Mouse (Mus musculus): ENCODE results near the gene Amfr. TPM values are rescaled to one million over a fixed set of nuclear protein-coding genes. Genes with fewer than 3 reads are reported as not detected.

Gene Amfr
- 101 and 126 TPM in 2 replicates for total RNA-seq (2012; rRNA removed)
- total RNA-seq (2014; rRNA removed) = 79.9 and 102 TPM in 2 replicates
- polyA plus RNA-seq (2012; ENCODE audit: insufficient read length, low read depth) = 71.0 and 86.7 TPM in 2 replicates

GRCm38 (mm10) chr8:94012013-94012951, at the start of gene Amfr:
Amfr (minus strand) TSS chr8:94012842.
- H3K27ac ChIP-seq (ENCODE audit: insufficient read depth, low read depth) = peak within 1 kb of the TSS; percentile 76
- DNase-seq (ENCODE audit: extremely low read depth) = peak; percentile 44

GRCm38 (mm10) chr8:94057157-94057854, 44.7 kb upstream of the Amfr start:
- dilution Hi-C loops (cut with MboI; ENCODE audit: extremely low pct_ligation_motif_present, extremely low pct_unique_long_range_greater_than_20kb, low sequenced_read_pairs) (no loop called here), in situ Hi-C loops (cut with MboI; ENCODE audit: low pct_ligation_motif_present, low pct_unique_long_range_greater_than_20kb, low sequenced_read_pairs) (no loop called here)
- Histone ChIP-seq H3K4me1 (ENCODE audit: control insufficient read depth in 1 of 2, insufficient read depth in 2 of 2) (no peaks in the 10 kb centered on the region), H3K4me3 (replicated peaks in 1 of 3; ENCODE audit: low read depth in 2 of 3, low read length in 2 of 3, poor library complexity in 1 of 3) (no peak overlapping the region), H3K79me2 (replicated peaks; ENCODE audit: control insufficient read depth, extremely low read depth, insufficient read depth, poor library complexity, severe bottlenecking) (no peaks in the 10 kb centered on the region), H3K36me3 (replicated peaks in 1 of 2; ENCODE audit: control insufficient read depth in 1 of 2, insufficient read depth in 1 of 2, low read length in 1 of 2) (peaks cover 59 to 91% of the 10 kb centered on the region in 2 experiments), H3K4me2 (ENCODE audit: insufficient read depth, low read depth, poor library complexity, severe bottlenecking) (no peak overlapping the region), H3K9ac (ENCODE audit: insufficient read depth, low read depth) (no peak overlapping the region), H3K9me3 (replicated peaks; ENCODE audit: low read length) (peaks cover 2% of the 10 kb centered on the region), H3K27me3 (replicated peaks) (no peaks in the 10 kb centered on the region), H3K27ac (ENCODE audit: insufficient read depth, low read depth) (no peak overlapping the region)
- peak; percentile 31 for DNase-seq (ENCODE audit: extremely low read depth)
- TF ChIP-seq RAD21 (IDR thresholded peaks at IDR 0.05; ENCODE audit: low read depth, low read length) (peak; percentile 57), IRF4 (IDR thresholded peaks at IDR 0.05; ENCODE audit: low read depth, low read length) (no peak), CHD2 (IDR thresholded peaks at IDR 0.05; ENCODE audit: low read length) (no peak), JUND (conservative IDR thresholded peaks at IDR 0.05; ENCODE audit: low read depth, low read length) (no peak), ETS1 (conservative IDR thresholded peaks at IDR 0.05; ENCODE audit: low read depth, low read length) (no peak), MYC (IDR thresholded peaks at IDR 0.05; ENCODE audit: low read depth, low read length) (no peak), CTCF (conservative IDR thresholded peaks at IDR 0.05 in 1 of 2, IDR thresholded peaks at IDR 0.05 in 1 of 2; ENCODE audit: low read depth in 2 of 2, low read length in 2 of 2) (peak; percentile 69 to 73), SIN3A (IDR thresholded peaks at IDR 0.05; ENCODE audit: low read length) (no peak), SMC3 (IDR thresholded peaks at IDR 0.05; ENCODE audit: low read depth, low read length) (peak; percentile 63), USF1 (IDR thresholded peaks at IDR 0.05; ENCODE audit: low read depth, low read length) (no peak), MAX (IDR thresholded peaks at IDR 0.05; ENCODE audit: low read length) (no peak)

More at GRCm38 (mm10) chr8:94012013-94012951, at the start of gene Amfr:
- H3K4me2 ChIP-seq (ENCODE audit: insufficient read depth, low read depth, poor library complexity, severe bottlenecking) = peak within 1 kb of the TSS; percentile 87
- peaks cover 40% of the 10 kb centered on the region for H3K79me2 ChIP-seq (replicated peaks; ENCODE audit: control insufficient read depth, extremely low read depth, insufficient read depth, poor library complexity, severe bottlenecking)
- TF ChIP-seq ELF1 (IDR thresholded peaks at IDR 0.05; ENCODE audit: low read depth, low read length) = 0 out of 2 replicates have a peak, but pooled peaks have one; percentile 17
- no peak for TF ChIP-seq SMC3 (IDR thresholded peaks at IDR 0.05; ENCODE audit: low read depth, low read length)
- TF ChIP-seq TCF12 (IDR thresholded peaks at IDR 0.05; ENCODE audit: low read depth, low read length) = peak; percentile 14; the same call in 1 of the 2 replicates
- TF ChIP-seq POLR2AphosphoS2 (IDR thresholded peaks at IDR 0.05; ENCODE audit: low read depth, low read length) = no peak
- TF ChIP-seq MEF2A (IDR thresholded peaks at IDR 0.05; ENCODE audit: borderline replicate concordance, low read depth, low read length) = no peak
- no peak for TF ChIP-seq MAZ (IDR thresholded peaks at IDR 0.05; ENCODE audit: low read depth, low read length)
- 0 out of 2 replicates have a peak, but pooled peaks have one; percentile 51 for TF ChIP-seq SIN3A (IDR thresholded peaks at IDR 0.05; ENCODE audit: low read length)
- TF ChIP-seq MXI1 (IDR thresholded peaks at IDR 0.05; ENCODE audit: low read depth, low read length) = 0 out of 2 replicates have a peak, but pooled peaks have one; percentile 49
- TF ChIP-seq POLR2A (IDR thresholded peaks at IDR 0.05; ENCODE audit: low read depth, low read length) = peak; percentile 22; the same call in 1 of the 2 replicates
- TF ChIP-seq CTCF (conservative IDR thresholded peaks at IDR 0.05 in 1 of 2, IDR thresholded peaks at IDR 0.05 in 1 of 2; ENCODE audit: low read depth in 2 of 2, low read length in 2 of 2) = peak in 1 of 2 experiments; percentile 37; a peak in 2 of 4 replicates
- peak; percentile 53 for TF ChIP-seq NRF1 (IDR thresholded peaks at IDR 0.05; ENCODE audit: low read depth, low read length)
- no peak for TF ChIP-seq TBP (conservative IDR thresholded peaks at IDR 0.05; ENCODE audit: low read depth, low read length)
- peak; percentile 36; the same call in 1 of the 2 replicates for TF ChIP-seq NELFE (IDR thresholded peaks at IDR 0.05; ENCODE audit: low read depth, low read length)
- peak; percentile 97 for TF ChIP-seq UBTF (IDR thresholded peaks at IDR 0.05; ENCODE audit: low read depth, low read length)
- dilution Hi-C loops (cut with MboI; ENCODE audit: extremely low pct_ligation_motif_present, extremely low pct_unique_long_range_greater_than_20kb, low sequenced_read_pairs) (no loop called here), in situ Hi-C loops (cut with MboI; ENCODE audit: low pct_ligation_motif_present, low pct_unique_long_range_greater_than_20kb, low sequenced_read_pairs) (no loop called here)
- H3K36me3 ChIP-seq (replicated peaks in 1 of 2; ENCODE audit: control insufficient read depth in 1 of 2, insufficient read depth in 1 of 2, low read length in 1 of 2) = peaks cover 0 to 13% of the 10 kb centered on the region in 2 experiments
- H3K9ac ChIP-seq (ENCODE audit: insufficient read depth, low read depth) = peak within 1 kb of the TSS; percentile 82
- H3K27me3 ChIP-seq (replicated peaks) = no peaks in the 10 kb centered on the region
- H3K4me1 ChIP-seq (ENCODE audit: control insufficient read depth in 1 of 2, insufficient read depth in 2 of 2) = peaks cover 7 to 31% of the 10 kb centered on the region in 2 experiments
- H3K9me3 ChIP-seq (replicated peaks; ENCODE audit: low read length) = no peaks in the 10 kb centered on the region
- peak within 1 kb of the TSS; percentile 68 to 96 (median 89) for H3K4me3 ChIP-seq (replicated peaks in 1 of 3; ENCODE audit: low read depth in 2 of 3, low read length in 2 of 3, poor library complexity in 1 of 3)
